Mouse (Mus musculus) intestine, embryonic 14.5 days (tissue): Measurements from ENCODE around the gene Anxa5. TPM values are rescaled to one million over a fixed set of nuclear protein-coding genes. Genes with fewer than 3 reads are reported as not detected.

Source experiments
- ATAC-seq: fragments of 200-750 bp; cut with Nextera tagmentation; replicated peaks from 2 replicates; pipeline ENCODE4 v1.8.0; 2017; ENCODE audit warnings: low read depth, moderate number of reproducible peaks, moderate TSS enrichment, moderate library complexity; ENCODE audit not compliant: low FRiP score, low TSS enrichment
- DNase-seq: peaks from one replicate; pipeline ENCODE4 v3.0.0-alpha.2; 2018; ENCODE audit warnings: low spot score
- H3K27ac ChIP-seq: fragments of 300-500 bp; sonication (generic); 2 replicates; pipeline ENCODE4 v1.5.1; 2014; ENCODE audit warnings: low read depth, mild to moderate bottlenecking, control low read depth
- H3K27me3 ChIP-seq: fragments of 300-500 bp; sonication (generic); replicated peaks from 2 replicates; pipeline ENCODE4 v1.6.1; 2014; ENCODE audit warnings: low read length, control low read depth; ENCODE audit not compliant: control insufficient read depth, insufficient read depth
- H3K36me3 ChIP-seq: fragments of 300-500 bp; sonication (generic); 2 replicates; pipeline ENCODE4 v1.6.1; 2014; ENCODE audit warnings: low read length, control low read depth; ENCODE audit not compliant: control insufficient read depth, insufficient read depth
- H3K4me1 ChIP-seq: fragments of 300-500 bp; sonication (generic); replicated peaks from 2 replicates; pipeline ENCODE4 v1.6.1; 2014; ENCODE audit warnings: low read length, control low read depth, mixed read lengths; ENCODE audit not compliant: control insufficient read depth, insufficient read depth
- H3K4me2 ChIP-seq: fragments of 300-500 bp; sonication (generic); 2 replicates; pipeline ENCODE4 v1.6.1; 2014; ENCODE audit warnings: low read length
- H3K4me3 ChIP-seq: fragments of 300-500 bp; sonication (generic); 2 replicates; pipeline ENCODE4 v1.5.1; 2014; ENCODE audit warnings: low read depth, low read length, control low read depth, mixed read lengths
- H3K9ac ChIP-seq: fragments of 300-500 bp; sonication (generic); 2 replicates; pipeline ENCODE4 v1.6.1; 2014; ENCODE audit warnings: mild to moderate bottlenecking, low read length
- H3K9me3 ChIP-seq: fragments of 300-500 bp; sonication (generic); 2 replicates; pipeline ENCODE4 v1.6.1; 2016; ENCODE audit warnings: low read length, control low read depth; ENCODE audit not compliant: control insufficient read depth
- WGBS: fragments of 180-500 bp; shearing (Covaris S2); extraction: QIAGEN DNeasy Blood & Tissue Kit; methylation state at CpG from one replicate; pipeline ENCODE4 v1.1.7; 2014; 5-methylcytosine and 5-hydroxymethylcytosine counted together
- polyA plus RNA-seq: library from polyadenylated mRNA; unstranded; fragments of >200 nt; fragmentation: Nextera tagmentation; extraction: Ambion mirVana; gene quantifications from 2 replicates; pipeline ENCODE4 v1.2.1, GENCODE M21; 2014

Gene Anxa5
- polyA plus RNA-seq, 1 experiment from 2014 or later: 240 TPM

GRCm38 (mm10) chr3:36468871-36469270 is 6.8 kb downstream of the Anxa5 start:
- no peak overlapping the region for H3K4me3 ChIP-seq
- H3K36me3 ChIP-seq: peaks cover under 1% of the 10 kb centered on the region; the same call in 1 of the 2 replicates
- no peaks in the 10 kb centered on the region for H3K27me3 ChIP-seq
- H3K27ac ChIP-seq: no peak overlapping the region
- H3K9me3 ChIP-seq: no peaks in the 10 kb centered on the region
- H3K4me1 ChIP-seq: no peaks in the 10 kb centered on the region; the same call in 1 of the 2 replicates
- H3K9ac ChIP-seq: no peak overlapping the region
- no peak for DNase-seq
- H3K4me2 ChIP-seq: no peak overlapping the region
- no peak for ATAC-seq
- 66% methylated on average over 2 of the region's 2 CpGs for WGBS

GRCm38 (mm10) chr3:36467632-36468031 is 8.1 kb downstream of the Anxa5 start:
- Histone ChIP-seq H3K4me2 (no peak overlapping the region), H3K9me3 (no peaks in the 10 kb centered on the region), H3K4me1 (no peaks in the 10 kb centered on the region; the same call in 1 of the 2 replicates), H3K27ac (no peak overlapping the region), H3K9ac (no peak overlapping the region), H3K4me3 (no peak overlapping the region), H3K27me3 (no peaks in the 10 kb centered on the region), H3K36me3 (peaks cover 12% of the 10 kb centered on the region; the same call in 1 of the 2 replicates)
- 84% methylated on average over 7 of the region's 7 CpGs for WGBS
- DNase-seq (no peak), ATAC-seq (no peak)

- Histone ChIP-seq H3K4me1 (no peaks in the 10 kb centered on the region; the same call in 1 of the 2 replicates), H3K9ac (no peak overlapping the region), H3K4me2 (no peak overlapping the region), H3K27me3 (no peaks in the 10 kb centered on the region), H3K9me3 (no peaks in the 10 kb centered on the region), H3K27ac (no peak overlapping the region), H3K4me3 (no peak overlapping the region), H3K36me3 (peaks cover 32% of the 10 kb centered on the region)
- DNase-seq (no peak), ATAC-seq (no peak)
- 61% methylated on average over 7 of the region's 7 CpGs for WGBS
These were observed 10.2 kb downstream of the Anxa5 start for GRCm38 (mm10) chr3:36465538-36465937.

GRCm38 (mm10) chr3:36462348-36462747 is 13.3 kb downstream of the Anxa5 start:
- peaks cover 49% of the 10 kb centered on the region for H3K36me3 ChIP-seq
- no peaks in the 10 kb centered on the region for H3K27me3 ChIP-seq
- no peak overlapping the region for H3K9ac ChIP-seq
- no peaks in the 10 kb centered on the region for H3K9me3 ChIP-seq
- 36% methylated on average over 1 of the region's 1 CpGs for WGBS
- H3K4me2 ChIP-seq: no peak overlapping the region
- H3K4me3 ChIP-seq: no peak overlapping the region
- ATAC-seq: no peak
- DNase-seq: no peak
- no peaks in the 10 kb centered on the region for H3K4me1 ChIP-seq
- H3K27ac ChIP-seq: no peak overlapping the region

GRCm38 (mm10) chr3:36461819-36462218 is 13.9 kb downstream of the Anxa5 start:
- H3K9ac ChIP-seq: no peak overlapping the region
- ATAC-seq: no peak
- H3K4me1 ChIP-seq: no peaks in the 10 kb centered on the region
- H3K36me3 ChIP-seq: peaks cover 54% of the 10 kb centered on the region
- 85% methylated on average over 5 of the region's 5 CpGs for WGBS
- H3K27me3 ChIP-seq: no peaks in the 10 kb centered on the region
- DNase-seq: no peak
- H3K9me3 ChIP-seq: no peaks in the 10 kb centered on the region
- H3K27ac ChIP-seq: no peak overlapping the region
- H3K4me2 ChIP-seq: no peak overlapping the region
- no peak overlapping the region for H3K4me3 ChIP-seq

GRCm38 (mm10) chr3:36460717-36461116 is 15.0 kb downstream of the Anxa5 start:
- DNase-seq: no peak
- no peak for ATAC-seq
- Histone ChIP-seq H3K4me2 (no peak overlapping the region), H3K27me3 (no peaks in the 10 kb centered on the region), H3K36me3 (peaks cover 58% of the 10 kb centered on the region), H3K9ac (no peak overlapping the region), H3K9me3 (no peaks in the 10 kb centered on the region), H3K27ac (no peak overlapping the region), H3K4me3 (no peak overlapping the region), H3K4me1 (no peaks in the 10 kb centered on the region)
- 87% methylated on average over 7 of the region's 7 CpGs for WGBS

GRCm38 (mm10) chr3:36455566-36455965 is 20.1 kb downstream of the Anxa5 start:
- H3K9ac ChIP-seq: no peak overlapping the region
- 85% methylated on average over 3 of the region's 3 CpGs for WGBS
- H3K27ac ChIP-seq: no peak overlapping the region
- no peaks in the 10 kb centered on the region for H3K9me3 ChIP-seq
- no peak for ATAC-seq
- DNase-seq: no peak
- H3K36me3 ChIP-seq: peaks cover 67% of the 10 kb centered on the region
- no peaks in the 10 kb centered on the region for H3K4me1 ChIP-seq
- no peaks in the 10 kb centered on the region for H3K27me3 ChIP-seq
- no peak overlapping the region for H3K4me2 ChIP-seq
- no peak overlapping the region for H3K4me3 ChIP-seq

- no peaks in the 10 kb centered on the region for H3K9me3 ChIP-seq
- H3K27ac ChIP-seq: no peak overlapping the region
- H3K9ac ChIP-seq: no peak overlapping the region
- ATAC-seq (no peak), DNase-seq (no peak)
- H3K4me1 ChIP-seq: no peaks in the 10 kb centered on the region
- no peak overlapping the region for H3K4me3 ChIP-seq
- 93% methylated on average over 8 of the region's 8 CpGs for WGBS
- H3K36me3 ChIP-seq: peaks cover 71% of the 10 kb centered on the region
- no peaks in the 10 kb centered on the region for H3K27me3 ChIP-seq
- no peak overlapping the region for H3K4me2 ChIP-seq
These were observed 20.6 kb downstream of the Anxa5 start for GRCm38 (mm10) chr3:36455124-36455523.

- Histone ChIP-seq H3K4me1 (no peaks in the 10 kb centered on the region), H3K27me3 (no peaks in the 10 kb centered on the region), H3K4me3 (no peak overlapping the region), H3K9me3 (no peaks in the 10 kb centered on the region), H3K27ac (no peak overlapping the region), H3K4me2 (no peak overlapping the region), H3K9ac (no peak overlapping the region), H3K36me3 (peaks cover 77% of the 10 kb centered on the region)
- ATAC-seq: no peak
- no peak for DNase-seq
- WGBS: 73% methylated on average over 1 of the region's 1 CpGs
These were observed 23.2 kb downstream of the Anxa5 start for GRCm38 (mm10) chr3:36452502-36452901.
